Mouse (Mus musculus) mesoderm, embryonic 11.5 days (tissue): ENCODE results near the gene Siva1.

Experiments used
- DNase-seq: peaks from one replicate; pipeline ENCODE4 v3.0.0-alpha.2; 2012; ENCODE audit warnings: low read depth, low spot score

The Siva1 gene

DNA sequence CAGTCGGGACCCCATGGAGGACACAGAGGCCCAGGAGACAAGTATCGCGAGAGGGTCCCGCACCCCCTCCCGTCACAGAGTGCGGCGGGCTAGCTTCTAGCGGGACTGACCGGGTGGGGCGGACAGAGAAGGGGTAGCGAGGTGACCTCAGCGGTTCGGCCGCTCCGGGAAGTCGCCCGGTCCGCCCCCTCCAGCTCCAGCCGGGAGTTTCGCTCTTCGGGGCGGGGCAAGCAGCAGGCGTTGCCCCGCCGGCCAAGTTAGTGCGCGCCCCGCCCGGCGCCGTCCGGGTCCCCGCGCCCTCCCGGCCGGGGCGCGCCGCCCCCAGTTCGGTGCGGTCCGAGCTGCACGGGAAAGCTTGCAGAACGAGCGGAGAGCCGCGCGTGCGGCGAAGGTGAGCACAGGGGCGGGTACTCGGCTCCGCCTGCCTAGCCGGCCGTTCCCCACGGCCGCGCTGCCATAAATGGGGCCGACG, 34.1 kb downstream of the Siva1 start, which contains the start of gene Zbtb42:
TSS of gene Zbtb42 (plus strand) at position 274 of the 472 bp plus-strand sequence.
- peak; percentile 88 for DNase-seq

DNA sequence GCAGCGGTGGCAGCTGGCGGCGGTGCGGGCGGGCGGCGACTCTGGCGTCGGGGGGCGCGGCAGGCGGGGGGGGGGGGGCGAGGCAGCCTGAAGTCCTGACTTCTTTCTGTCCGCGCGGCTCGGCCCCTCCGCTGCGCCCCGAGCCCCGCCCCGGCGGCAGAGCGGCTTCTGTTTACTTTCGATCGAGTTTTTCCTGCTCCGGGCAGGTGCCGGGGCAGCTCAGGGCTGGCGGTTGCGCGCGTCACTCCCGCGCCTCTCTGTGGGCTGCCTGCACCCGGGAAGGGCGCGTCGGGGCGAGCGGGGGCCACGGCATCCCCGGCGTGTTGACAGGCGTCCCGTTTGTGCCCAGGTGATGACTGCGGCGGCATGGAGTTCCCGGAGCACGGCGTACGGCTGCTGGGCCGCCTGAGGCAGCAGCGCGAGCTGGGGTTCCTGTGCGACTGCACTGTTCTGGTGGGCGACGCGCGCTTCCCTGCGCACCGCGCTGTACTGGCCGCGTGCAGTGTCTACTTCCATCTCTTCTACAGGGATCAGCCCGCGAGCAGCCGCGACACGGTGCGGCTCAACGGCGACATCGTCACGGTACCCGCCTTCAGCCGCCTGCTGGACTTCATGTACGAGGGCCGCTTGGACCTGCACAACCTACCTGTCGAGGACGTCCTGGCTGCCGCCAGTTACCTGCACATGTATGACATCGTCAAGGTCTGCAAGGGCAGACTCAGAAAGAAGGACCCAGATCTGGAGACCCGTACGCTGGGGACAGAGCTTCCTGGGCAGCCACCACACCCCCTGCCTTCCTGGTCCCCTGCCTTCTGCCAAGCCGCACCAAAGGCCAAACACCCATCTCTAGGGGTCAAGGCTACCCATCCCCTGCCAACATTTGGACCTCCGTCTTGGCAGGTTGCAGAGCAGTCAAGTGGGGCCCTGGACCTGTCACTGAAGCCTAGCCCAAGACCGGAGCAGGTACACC, 34.8 kb downstream of the Siva1 start:
- no peak for DNase-seq

DNA sequence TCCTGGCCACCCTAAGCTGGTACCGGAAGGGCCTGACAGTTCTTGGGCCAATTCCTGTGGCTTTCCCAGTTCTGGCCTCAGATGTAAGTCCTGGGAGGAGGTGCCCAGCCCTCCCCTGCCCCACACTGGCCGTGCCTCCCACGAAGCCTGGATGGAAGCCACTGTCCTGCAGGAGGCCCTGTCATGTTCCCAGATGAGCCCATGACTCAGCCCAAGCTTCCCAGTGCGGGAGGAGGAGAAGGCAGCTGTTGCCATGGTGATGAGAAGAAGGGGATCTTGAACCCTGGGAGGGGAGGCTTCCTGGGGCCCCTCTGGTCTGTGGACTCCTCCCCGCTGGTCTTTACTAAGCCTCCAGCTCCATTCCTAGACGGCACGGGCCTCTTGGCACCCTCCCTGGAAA, 38.9 kb downstream of the Siva1 start:
- DNase-seq: no peak

DNA sequence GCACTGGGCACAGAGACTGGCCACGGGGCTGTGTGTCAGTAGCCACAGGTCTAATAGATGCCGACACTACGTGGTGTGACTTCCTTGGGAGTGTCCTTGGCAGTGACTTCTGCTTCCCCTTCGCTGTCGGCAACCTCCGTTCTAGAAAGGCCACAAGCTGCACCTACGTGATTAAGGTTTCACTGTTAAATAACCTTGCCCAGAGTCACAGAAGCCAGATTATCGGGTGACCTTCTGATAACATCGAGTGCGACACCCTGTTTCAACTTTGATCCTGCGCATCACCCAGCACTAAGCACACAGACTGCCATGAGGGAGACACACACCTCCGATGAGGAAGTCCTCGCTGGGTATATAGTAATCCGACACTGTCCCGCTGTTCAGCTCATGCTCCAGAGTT, 44.0 kb downstream of the Siva1 start:
- DNase-seq: no peak

DNA sequence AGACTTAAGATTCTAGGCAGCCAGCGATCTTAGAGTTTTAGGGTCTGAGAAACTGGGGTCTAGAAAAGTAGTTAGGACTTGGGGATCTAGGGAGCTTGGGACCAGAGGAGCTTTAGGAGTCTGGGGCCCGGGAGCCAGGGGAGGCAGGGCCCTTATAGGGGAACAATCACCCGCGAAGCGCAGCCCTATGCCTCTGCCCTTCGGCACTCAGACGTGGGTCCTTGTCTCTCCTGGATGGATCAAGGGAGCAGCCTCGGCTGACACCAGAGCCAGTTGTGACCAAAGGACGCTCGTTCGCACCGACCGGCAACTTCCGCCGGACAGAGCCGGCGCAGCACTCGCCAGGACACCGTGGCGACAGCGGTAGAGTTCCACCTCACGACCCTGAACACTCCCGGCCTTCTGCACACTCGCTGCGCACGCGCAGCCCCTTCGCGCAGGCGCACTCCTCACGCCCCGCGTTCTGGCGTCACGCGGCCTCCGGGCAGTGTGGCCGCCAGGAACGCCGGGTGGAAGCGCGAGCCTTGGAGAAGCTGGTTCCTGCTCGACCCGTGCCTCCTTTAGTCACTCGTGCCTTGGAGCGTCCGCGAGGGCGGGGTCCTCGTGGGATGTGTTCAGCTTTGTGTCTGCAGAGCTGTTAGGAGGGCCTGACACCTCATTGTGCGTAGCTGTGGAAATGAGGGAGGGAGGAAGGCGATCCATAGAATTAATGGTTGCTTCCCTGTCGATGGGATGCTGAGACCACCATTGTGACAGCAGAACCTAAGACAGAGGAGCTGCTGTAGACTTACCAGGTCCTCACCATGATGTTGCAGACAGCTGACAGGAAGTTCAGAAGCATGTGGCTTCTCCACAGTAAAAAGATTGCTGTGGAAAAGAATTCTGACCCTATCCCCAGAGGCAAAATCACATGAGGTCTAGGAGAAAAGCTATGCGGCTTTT, 49.0 kb downstream of the Siva1 start:
- peak; percentile 98 for DNase-seq

DNA sequence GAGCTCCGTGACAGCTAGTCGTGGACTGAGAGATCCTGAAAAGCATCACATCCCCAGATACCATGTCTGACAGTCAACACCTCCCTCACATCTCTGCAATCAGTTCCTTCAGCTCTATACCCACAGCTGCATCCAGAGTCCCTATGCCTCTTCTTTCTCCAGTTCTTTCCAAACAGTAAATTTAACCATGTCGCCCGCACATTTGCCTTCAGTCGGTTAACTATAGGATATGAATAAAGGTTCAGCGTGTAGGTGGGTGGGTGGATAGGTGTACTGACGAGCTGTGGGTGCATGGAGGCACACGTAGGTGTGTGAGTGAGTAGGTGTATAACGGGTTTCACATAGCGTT, 49.6 kb downstream of the Siva1 start:
- no peak for DNase-seq

DNA sequence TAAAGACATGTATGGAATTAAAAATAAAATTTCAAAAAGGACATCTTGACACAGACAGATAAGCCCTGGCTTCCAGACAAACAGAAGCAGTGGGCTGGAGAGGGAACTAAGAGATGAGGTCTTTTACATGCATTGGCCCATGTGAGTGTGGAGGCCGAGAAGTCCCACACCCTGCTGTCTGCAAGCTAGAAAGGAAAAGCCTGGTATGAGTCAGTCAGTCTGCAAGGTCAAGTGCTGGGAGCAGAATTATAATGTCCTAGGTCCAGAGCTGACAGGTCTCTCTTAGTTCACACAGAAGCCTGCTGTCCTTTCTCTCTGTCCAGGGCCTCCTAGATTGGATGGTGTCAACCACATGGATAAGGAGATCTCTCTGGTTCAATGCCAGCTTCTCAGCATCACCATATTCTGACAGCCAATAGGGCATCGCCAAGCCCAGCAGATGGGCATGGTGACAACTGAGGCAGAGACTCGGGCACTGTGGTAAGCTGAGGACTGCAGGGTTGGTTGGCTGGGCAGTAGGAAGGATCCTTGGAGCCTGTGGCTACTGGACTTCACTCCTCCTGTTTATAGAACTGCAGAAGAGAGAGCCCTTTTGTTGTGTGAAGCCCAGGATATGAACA, 52.4 kb downstream of the Siva1 start:
- no peak for DNase-seq
